Mouse (Mus musculus) naive thymus-derived CD4-positive, alpha-beta T cell, adult 2 months (primary cell): ENCODE results near the gene Olfr370.

Source experiments
- DNase-seq: peaks from one replicate; pipeline ENCODE4 v3.0.0-alpha.2; 2011; ENCODE audit warnings: low read depth

The Olfr370 gene

DNA sequence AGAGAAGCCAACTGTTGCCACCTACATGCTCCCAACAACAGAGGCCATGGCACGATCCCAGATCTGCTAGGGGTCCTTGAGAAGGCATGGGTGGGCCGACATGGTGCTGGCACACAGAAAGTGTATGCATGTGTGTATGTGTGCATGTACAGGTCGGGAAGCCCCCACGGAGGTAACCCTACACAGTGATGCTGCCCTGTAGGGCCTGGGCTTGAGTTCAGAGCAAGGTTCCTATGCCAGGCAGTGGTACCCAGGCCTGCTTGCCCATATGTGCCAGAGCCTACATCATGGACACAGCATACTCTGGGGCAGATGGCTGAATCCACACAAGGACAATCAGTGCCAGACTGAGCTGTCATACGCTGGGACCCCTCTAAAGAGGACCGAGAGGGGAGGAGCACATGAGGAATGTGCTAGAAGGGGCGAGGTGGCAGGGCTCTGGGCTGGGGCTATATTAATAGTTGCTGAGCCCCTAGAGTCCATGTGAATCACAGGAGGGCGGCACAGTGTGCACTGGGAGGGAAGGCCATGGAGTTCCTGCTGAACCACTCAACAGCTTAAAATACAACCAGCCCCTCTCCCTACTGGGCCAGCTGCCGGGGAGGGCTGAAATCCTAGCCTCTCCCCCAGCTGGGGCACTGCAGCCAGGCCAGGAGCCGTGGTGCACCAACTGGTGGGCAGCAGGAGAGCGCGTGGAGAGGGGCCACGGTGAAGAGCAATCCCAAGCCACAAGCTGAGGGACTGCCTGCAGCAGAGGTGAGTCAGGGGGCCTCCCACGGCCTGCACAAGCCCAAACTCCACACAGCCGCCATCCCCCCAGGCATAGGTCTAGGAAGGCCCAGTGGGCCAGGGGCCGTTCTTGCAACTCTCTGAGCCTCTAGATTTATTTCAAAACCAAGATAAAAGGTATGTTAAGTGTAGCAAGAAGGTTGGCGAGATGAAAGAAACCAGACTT is 40.3 kb downstream of the Olfr370 start:
- DNase-seq, result no peak

DNA sequence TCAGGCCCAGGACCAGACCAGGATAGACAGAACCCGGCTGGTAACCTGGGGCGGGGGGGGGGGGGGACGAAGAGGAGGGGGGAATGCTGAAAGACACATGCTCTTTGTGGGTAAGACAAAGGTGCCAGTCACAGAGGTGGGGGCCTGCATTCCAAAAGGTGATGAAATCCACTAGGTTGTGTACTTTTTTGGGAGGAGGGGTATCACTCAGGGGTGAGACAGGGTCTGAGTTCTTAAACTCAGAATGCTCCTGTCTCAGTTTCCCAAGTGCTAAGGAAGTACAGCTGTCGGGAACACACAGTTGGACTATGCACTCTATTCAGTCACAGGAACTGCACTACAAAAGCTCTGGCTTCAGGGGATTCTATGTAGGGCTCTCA is 40.9 kb downstream of the Olfr370 start:
- no peak for DNase-seq

DNA sequence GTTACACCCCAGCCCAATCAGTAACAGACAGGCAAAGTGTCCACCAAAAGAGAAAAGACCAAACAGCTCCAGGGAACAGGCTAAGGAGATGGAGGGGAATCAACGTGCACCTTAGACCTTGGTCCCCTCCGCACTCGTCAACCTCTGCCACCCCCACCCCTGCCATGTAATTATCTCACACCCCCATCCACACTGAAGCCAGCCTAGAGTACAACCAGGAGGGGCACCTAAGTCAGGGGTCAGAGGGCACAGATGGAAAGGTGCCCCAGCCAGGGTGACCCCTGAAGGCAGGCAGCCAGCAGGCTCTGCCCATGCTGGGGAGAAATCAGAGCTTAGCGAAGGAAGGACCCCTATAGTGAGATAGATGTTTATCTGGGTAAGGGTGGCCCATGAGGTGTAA is 41.3 kb downstream of the Olfr370 start:
- DNase-seq, result no peak

DNA sequence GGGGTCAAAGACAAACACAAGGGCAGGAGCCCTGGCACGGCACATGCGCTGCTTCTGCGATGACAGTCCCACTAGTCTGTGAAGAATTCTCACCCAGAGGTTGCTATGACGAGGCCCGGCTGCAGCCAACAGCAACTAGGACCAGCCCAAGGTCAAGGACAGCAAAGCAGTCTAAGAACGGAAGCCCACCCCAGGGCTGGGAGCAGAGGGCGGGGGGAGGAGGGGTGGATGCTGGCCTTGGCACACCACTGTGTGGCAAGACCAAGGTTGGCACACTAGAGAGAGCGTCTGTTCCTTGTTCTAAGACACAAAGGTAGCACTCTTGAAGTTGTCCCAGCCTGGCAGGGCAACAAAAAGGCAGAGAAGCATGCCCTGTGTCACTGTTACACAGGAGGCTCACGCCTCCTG is 41.8 kb downstream of the Olfr370 start:
- no peak for DNase-seq

DNA sequence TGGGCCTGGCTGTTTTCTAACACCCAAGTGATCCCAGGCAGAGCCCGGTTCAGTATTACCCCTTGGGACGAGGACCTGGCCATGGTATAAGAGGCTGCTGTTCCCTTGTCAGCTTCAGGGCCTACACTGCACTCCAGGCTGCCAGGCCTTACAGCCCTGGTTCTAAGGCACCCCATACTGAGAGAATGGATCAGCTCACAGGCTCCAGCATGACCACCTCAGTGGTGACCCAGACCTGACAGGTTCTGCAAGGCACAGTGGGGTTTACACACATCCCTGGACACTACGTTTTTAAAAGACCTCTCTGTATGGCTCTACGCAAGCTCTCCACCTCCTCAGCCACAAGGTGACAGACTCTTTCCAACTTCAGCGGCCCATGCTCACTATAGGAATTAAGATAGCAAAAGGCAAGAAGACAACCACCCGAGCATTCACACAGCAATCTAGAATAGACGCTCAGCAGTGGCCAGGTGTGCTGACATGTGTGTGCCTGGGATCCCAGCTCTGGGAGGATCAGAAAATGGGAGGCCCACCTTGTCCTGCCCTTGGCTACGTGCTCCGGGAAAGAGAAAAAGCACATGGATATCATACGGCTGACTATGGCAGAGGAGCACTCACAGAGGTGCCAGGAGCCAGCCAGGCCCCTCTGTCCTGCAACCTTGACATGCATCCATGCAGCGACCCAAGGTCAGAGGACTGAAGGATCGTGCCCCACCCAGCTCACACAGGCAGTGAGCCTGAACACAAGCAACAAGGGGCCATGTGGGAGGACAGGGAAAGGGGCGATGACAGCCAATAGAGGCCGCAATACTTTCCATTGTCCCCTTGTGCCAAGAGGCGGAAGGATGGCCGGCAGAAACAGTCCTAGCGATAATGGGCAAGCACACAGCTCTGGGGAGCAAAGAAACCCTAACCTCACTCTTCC is 42.8 kb downstream of the Olfr370 start:
- no peak for DNase-seq

DNA sequence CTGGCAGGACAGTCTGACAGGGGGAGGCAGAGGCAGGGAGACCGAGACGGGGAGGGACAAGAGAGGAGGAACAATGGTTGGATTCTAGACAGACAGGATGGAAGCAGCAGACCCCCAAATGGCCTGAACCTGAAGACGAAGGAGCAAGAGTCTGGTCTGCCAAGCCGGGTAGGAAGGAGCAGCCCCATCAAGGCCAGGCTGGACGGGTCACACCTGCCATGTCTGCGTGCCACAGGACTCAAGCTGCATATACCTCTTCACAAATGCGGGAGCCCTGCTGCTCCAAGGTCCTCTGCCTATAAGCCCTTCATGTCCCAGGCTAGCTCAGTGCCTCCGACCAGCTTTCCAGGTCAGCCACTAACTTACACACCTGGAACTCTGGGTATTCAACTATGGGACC is 44.1 kb downstream of the Olfr370 start:
- DNase-seq, result no peak

DNA sequence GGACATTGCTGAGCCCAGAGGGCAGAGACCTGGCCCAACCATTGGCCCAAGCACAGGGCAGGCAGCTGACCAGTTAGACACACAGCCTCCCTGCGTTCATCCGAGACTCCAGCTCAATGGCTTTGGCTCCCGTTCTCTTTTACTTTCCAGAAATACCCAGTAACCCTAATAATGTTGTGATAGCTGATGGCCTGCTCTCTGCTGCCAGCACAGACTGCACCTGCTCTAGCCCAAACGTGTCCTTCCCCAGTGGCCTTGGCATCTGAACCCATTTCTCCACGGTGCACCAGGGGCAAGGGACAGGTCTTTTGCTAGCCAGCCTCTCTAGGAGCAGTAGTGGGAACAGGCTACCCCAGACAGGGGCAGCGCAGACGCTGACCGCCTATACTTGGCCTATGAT is 45.2 kb downstream of the Olfr370 start:
- no peak for DNase-seq

DNA sequence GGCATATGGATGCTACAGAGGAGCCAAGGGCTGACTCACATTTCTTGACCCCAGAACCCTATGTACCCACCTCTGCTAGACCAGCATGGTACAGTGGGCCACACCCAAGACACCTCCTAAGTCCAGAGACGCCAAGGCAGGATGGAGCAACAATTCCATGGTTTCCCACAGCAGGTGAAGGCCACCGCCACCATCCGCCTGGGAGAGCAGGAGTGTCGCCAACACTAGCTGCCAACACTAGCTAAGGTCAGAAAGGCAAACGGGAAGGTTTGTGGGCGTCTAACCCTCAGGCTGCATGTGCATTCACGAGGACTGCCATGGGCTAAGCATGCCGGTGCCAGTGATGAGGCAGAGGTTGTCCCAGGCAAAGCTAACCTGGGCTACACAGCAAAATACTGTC is 46.6 kb downstream of the Olfr370 start:
- DNase-seq, result no peak

DNA sequence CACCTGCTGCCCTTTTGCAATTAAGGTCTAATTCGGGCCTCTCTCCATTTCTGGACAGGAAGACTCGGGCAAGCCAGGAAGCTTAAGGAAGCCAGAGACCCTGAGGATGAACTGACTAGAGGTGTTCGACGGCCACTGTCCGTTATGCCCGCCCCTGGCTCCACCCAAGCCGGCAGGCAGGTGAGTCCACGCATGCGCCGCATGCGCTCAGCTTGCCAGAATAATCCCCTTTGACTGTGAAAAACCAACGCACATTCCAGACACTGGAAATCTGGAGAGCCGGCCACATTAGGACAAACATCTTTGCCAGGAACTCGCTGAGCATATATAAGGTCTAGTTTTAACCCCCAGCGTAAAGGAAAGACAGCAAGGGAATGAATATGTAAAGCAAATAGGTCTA is 47.7 kb downstream of the Olfr370 start:
- no peak for DNase-seq

DNA sequence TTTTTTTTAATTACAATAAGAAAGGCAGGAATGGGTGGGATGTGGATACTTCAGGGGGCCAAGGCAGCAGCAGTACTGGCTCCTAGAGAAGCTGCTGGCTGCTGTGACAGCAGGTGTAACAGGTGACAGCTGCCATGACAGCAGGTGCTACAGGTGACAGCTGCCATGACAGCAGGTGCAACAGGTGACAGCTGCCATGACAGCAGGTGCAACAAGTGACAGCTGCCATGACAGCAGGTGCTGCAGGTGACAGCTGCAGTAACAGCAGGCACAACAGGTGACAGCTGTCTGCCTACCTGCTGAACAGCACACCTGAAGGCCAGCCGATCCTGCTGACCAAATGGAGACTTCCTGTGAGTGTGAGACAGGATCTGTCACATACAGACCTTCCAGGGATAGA is 49.2 kb downstream of the Olfr370 start:
- no peak for DNase-seq

DNA sequence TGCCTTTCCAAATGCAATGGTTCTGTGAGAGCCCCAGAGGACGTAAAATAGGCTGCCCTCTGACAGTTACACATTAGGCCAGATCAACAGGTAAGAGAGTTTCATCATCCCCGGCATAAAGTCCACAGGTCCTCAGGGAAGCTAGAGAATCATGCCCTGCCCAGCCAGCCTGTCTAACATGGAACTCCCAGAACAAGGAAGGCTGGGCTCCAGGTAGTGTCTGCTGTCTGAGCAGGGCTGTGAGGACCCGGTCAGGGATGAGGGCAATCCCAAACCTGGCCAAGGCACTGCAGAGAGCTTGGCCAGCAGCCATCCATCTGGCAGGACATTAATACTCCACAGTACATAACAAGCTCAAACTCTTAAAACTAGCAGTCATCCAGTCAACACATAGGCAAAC is 49.8 kb downstream of the Olfr370 start:
- DNase-seq, result no peak

DNA sequence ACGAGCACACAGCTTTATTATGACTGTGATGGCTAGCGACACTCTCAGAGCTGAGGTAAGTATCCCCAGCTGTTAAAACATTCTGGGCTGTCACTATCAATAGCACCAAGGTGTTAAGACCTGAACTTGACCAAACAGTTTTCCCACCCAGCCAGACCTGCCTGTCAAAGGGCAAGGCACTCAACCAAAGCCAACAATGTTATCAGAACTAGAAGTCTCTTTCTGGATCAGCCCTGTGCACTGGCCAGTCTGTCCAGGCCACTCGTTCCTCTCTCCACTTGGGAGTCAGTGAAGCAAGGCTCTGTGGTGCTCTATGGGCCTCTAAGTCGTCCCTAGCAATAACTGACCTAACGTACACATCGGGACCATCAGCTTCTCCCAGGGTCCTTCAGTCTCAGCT is 52.1 kb downstream of the Olfr370 start:
- no peak for DNase-seq

DNA sequence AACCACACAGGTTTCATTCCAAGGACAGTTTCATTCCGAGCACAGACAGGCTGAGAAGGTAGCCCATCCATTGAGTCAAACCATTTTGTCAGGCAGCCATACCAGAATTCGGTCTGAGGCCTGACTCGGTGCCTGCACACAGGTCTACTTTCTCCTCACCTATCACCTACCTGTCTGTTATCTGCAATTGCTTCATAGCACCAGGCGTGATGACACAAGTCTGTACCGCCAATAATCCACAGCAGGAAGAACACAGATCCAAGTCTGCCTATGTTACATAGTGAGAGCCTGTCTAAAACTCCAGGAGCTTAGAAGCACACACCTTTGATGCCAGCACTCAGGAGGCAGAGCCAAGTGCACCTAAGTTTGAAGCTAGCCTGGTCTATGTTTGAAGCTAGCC is 53.3 kb downstream of the Olfr370 start:
- no peak for DNase-seq

DNA sequence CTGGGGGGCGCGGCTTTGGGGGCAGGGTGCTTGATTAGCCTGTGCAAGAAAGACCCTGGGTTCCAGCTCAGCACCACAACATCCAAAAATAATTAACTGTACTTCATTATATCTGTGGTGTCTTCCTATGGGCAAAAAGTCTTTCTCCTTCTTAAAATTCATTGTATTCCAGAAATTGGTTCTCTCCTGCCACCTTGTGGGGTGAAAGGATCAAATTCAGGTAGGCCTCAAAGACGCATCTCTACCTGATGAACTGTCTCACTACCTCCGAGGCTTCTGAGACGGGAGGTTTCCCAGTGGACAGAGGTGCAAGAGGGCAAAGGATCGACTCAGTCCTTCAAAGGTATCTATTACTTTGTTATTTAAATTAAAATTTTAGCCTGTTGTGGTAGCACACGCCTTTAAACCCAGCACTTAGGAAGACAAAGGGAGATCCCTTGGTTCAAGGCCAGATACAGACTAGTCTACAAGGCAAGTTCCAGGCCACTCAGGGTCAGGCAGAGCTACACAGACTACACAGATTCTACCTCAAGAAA is 55.0 kb downstream of the Olfr370 start:
- DNase-seq, result peak; percentile 48

DNA sequence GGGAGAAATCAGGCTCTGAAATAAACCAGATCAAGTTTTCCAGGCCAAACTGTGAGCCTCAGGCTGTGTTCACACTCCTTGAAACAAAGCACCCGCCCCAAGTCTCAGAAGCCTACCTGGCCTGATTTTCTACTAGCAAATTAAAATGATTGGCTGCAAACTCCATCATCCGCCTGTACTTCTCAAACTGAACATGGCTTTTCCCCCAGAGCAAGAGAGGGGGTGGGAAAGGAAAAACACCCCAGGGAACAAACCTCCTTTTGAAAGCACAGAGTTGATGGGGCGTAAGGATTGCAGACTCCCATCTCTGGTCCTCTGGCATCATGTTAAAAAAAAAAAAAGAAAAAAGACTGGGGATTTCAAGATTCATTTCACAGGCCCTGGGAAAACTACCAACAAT is 57.1 kb downstream of the Olfr370 start:
- DNase-seq, result no peak

DNA sequence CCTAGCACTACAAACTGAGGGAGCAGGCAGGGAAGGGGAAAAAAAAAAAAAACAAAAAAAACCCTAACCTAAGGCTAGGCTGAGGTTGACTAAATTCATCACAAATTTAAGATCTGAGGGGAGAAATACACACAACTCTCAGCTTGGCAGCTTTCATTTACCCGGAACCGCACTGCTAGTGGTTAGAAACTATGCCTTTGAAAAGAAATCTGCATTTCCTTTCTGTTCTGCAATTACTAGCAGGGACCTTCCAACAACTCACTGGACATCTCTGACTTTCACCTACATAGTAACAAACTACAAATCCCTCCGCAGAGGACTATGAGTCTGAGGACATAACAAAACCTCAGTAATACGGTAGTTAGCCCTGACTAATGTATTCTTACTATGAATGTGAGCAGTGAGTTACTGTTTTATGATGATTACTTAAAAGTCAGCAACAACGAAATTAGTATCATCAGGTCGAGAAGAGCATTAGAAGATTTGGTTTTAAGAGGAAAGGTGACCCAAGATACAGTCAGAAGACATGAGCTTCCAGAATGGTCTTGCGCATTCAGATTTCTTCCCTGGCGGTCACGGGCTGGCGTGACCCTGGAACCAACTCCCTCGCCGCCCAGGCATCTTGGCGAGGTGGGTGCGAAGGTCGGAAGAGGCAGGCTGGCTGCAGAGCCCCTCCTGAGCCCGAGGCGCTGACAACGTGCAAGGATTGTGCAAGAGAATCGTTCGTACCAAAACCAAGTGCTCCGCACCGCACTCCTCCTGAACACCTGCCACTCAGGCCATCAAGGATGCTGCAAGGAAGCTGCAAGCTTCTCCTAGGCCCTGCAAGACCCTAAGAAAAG is 58.0 kb downstream of the Olfr370 start:
- DNase-seq, result peak; percentile 70

DNA sequence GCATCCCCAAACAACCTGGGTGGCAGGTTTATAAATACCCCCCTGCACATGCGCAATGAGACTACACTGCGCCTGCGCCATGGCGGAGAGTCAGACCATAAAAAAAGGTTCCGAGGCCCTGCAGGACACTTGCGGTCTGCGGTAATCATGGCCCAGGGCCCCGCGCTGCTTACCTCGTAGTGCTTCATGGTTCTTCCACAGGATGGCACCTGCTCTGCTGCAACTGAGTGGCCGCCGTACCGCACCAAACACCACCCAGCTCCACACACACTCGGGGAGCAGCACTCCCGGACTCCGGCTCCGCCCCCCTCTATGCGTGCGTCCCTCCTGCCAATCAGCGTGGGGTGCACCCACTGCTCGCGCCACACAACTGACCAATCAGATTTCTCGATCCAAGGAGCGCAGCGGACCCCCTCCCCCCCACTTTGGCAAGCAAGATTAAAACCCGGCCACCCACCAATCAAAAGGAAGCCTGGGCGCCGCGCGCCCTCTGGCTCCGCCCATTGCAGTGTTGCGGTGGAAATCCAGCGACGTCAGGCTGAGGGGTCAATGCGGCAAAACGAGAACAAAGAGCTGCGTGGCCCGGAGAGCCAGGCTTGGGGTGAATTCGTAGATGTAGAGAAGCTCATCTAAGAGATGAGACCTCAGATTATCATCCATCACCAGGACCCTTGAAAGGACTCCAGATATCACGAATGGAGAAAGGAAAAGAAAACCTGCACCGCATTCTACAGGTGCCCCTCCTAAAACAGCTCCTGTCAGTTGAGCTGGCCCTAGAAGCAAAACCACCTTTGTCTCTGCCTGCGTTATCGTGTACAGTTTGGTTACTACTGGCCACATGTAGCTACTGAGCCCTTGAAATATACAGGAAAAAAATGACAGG is 58.8 kb downstream of the Olfr370 start:
- DNase-seq, result peak; percentile 98
